Mouse (Mus musculus): ENCODE measurements at regions not wholly inside any gene's neighbourhood (a gene's known extent, or its start where the extent isn't known, plus 50 kb on each side); places are given as distances from the start of the nearest gene placed in this dataset.
A peak's percentile ranks its signal among the peaks of the same experiment; 100 is the strongest.

GRCm38 (mm10) chr2:9078158-9078557, 802.9 kb upstream of the 4930412O13Rik start:
- Histone ChIP-seq H3K9me3 (ENCODE audit: low read length) (no peaks in the 10 kb centered on the region), H3K27me3 (ENCODE audit: insufficient read depth, low read length) (no peaks in the 10 kb centered on the region), H3K27ac (ENCODE audit: low read depth, low read length) (no peak overlapping the region), H3K4me3 (ENCODE audit: low read depth, low read length) (no peak overlapping the region), H3K4me2 (ENCODE audit: low read depth, low read length, poor library complexity, severe bottlenecking) (no peak overlapping the region), H3K9ac (replicated peaks; ENCODE audit: low read length, poor library complexity, severe bottlenecking) (no peak overlapping the region), H3K36me3 (ENCODE audit: insufficient read depth, low read length) (no peaks in the 10 kb centered on the region), H3K4me1 (ENCODE audit: insufficient read depth, low read length) (no peaks in the 10 kb centered on the region)
- WGBS, result 68% methylated on average over 4 of the region's 4 CpGs
- peak; percentile 70 for TF ChIP-seq CTCF (IDR thresholded peaks at IDR 0.05)
- DNase-seq (ENCODE audit: low spot score) (peak; percentile 59), ATAC-seq (ENCODE audit: low FRiP score) (no peak)

GRCm38 (mm10) chr2:9081746-9082145, 799.3 kb upstream of the 4930412O13Rik start:
- Histone ChIP-seq H3K9ac (replicated peaks; ENCODE audit: low read length, poor library complexity, severe bottlenecking) (no peak overlapping the region), H3K36me3 (ENCODE audit: insufficient read depth, low read length) (no peaks in the 10 kb centered on the region), H3K4me2 (ENCODE audit: low read depth, low read length, poor library complexity, severe bottlenecking) (no peak overlapping the region), H3K9me3 (ENCODE audit: low read length) (no peaks in the 10 kb centered on the region), H3K4me3 (ENCODE audit: low read depth, low read length) (no peak overlapping the region), H3K27me3 (ENCODE audit: insufficient read depth, low read length) (no peaks in the 10 kb centered on the region), H3K4me1 (ENCODE audit: insufficient read depth, low read length) (no peaks in the 10 kb centered on the region), H3K27ac (ENCODE audit: low read depth, low read length) (no peak overlapping the region)
- no peak for TF ChIP-seq CTCF (IDR thresholded peaks at IDR 0.05)
- 91% methylated on average over 1 of the region's 1 CpGs for WGBS
- no peak for ATAC-seq (ENCODE audit: low FRiP score)
- DNase-seq (ENCODE audit: low spot score), result no peak

DNA sequence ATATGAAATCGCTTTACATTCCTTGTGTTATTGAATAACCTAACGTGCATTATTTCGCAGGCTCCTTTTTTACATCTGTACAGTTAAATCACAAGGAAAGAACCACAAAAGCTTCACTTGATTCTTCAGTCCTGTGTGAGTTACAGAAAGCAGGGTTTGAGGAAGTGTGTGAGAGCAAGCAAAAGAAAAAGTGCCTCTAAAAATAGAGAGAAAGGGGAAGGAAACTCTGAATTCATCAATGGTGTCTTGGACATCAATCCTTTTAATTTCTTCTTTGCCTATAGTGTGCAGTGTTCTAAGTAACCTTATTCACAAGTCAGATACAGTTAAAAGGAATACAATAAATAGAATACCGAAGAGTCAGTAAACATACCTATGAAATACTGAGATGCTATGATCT, 785.7 kb upstream of the 4930412O13Rik start:
- Histone ChIP-seq H3K4me1 (ENCODE audit: insufficient read depth, low read length) (no peaks in the 10 kb centered on the region), H3K27me3 (ENCODE audit: insufficient read depth, low read length) (no peaks in the 10 kb centered on the region), H3K9me3 (ENCODE audit: low read length) (no peaks in the 10 kb centered on the region), H3K9ac (replicated peaks; ENCODE audit: low read length, poor library complexity, severe bottlenecking) (no peak overlapping the region), H3K36me3 (ENCODE audit: insufficient read depth, low read length) (no peaks in the 10 kb centered on the region), H3K4me2 (ENCODE audit: low read depth, low read length, poor library complexity, severe bottlenecking) (no peak overlapping the region), H3K27ac (ENCODE audit: low read depth, low read length) (no peak overlapping the region), H3K4me3 (ENCODE audit: low read depth, low read length) (no peak overlapping the region)
- ATAC-seq (ENCODE audit: low FRiP score), result no peak
- no peak for DNase-seq (ENCODE audit: low spot score)
- 71% methylated on average over 4 of the region's 4 CpGs for WGBS
- TF ChIP-seq CTCF (IDR thresholded peaks at IDR 0.05), result no peak

DNA sequence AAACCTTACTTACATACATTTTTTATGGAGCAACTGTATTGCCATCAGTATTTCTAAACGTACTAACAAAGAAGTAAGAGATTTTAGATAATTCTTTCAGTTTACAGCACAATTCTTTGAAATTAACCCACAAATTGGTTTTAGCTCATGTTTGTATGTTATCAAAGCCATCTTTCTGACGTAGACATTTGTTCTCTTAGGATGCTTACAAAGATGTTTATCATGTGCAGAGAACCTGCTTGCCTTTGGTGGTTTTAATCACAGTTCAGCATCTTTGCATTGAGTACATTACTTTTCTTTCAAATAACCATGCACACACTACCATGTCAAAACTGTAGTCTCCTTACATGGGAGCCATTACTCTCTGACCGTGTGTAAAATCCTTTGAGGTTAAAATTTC, 764.4 kb upstream of the 4930412O13Rik start:
- TF ChIP-seq CTCF (IDR thresholded peaks at IDR 0.05), result no peak
- 81% methylated on average over 3 of the region's 3 CpGs for WGBS

GRCm38 (mm10) chr2:9117523-9117922, 763.5 kb upstream of the 4930412O13Rik start:
- peak; percentile 3 for DNase-seq (ENCODE audit: low spot score)
- H3K27ac ChIP-seq (ENCODE audit: low read depth, low read length), result no peak overlapping the region
- H3K36me3 ChIP-seq (ENCODE audit: insufficient read depth, low read length), result no peaks in the 10 kb centered on the region
- H3K9me3 ChIP-seq (ENCODE audit: low read length), result no peaks in the 10 kb centered on the region
- no peak overlapping the region for H3K9ac ChIP-seq (replicated peaks; ENCODE audit: low read length, poor library complexity, severe bottlenecking)
- no peaks in the 10 kb centered on the region for H3K27me3 ChIP-seq (ENCODE audit: insufficient read depth, low read length)
- ATAC-seq (ENCODE audit: low FRiP score), result no peak
- no peak for TF ChIP-seq CTCF (IDR thresholded peaks at IDR 0.05)
- H3K4me3 ChIP-seq (ENCODE audit: low read depth, low read length), result no peak overlapping the region
- WGBS, result 48% methylated on average over 5 of the region's 5 CpGs
- no peaks in the 10 kb centered on the region for H3K4me1 ChIP-seq (ENCODE audit: insufficient read depth, low read length)
- H3K4me2 ChIP-seq (ENCODE audit: low read depth, low read length, poor library complexity, severe bottlenecking), result no peak overlapping the region

More for the DNA sequence above, 764.4 kb upstream of the 4930412O13Rik start:
- DNase-seq (ENCODE audit: low spot score), result no peak
- ATAC-seq (ENCODE audit: low FRiP score), result no peak
- Histone ChIP-seq H3K27ac (ENCODE audit: low read depth, low read length) (no peak overlapping the region), H3K9me3 (ENCODE audit: low read length) (no peaks in the 10 kb centered on the region), H3K4me3 (ENCODE audit: low read depth, low read length) (no peak overlapping the region), H3K27me3 (ENCODE audit: insufficient read depth, low read length) (no peaks in the 10 kb centered on the region), H3K9ac (replicated peaks; ENCODE audit: low read length, poor library complexity, severe bottlenecking) (no peak overlapping the region), H3K36me3 (ENCODE audit: insufficient read depth, low read length) (no peaks in the 10 kb centered on the region), H3K4me2 (ENCODE audit: low read depth, low read length, poor library complexity, severe bottlenecking) (no peak overlapping the region), H3K4me1 (ENCODE audit: insufficient read depth, low read length) (no peaks in the 10 kb centered on the region)

DNA sequence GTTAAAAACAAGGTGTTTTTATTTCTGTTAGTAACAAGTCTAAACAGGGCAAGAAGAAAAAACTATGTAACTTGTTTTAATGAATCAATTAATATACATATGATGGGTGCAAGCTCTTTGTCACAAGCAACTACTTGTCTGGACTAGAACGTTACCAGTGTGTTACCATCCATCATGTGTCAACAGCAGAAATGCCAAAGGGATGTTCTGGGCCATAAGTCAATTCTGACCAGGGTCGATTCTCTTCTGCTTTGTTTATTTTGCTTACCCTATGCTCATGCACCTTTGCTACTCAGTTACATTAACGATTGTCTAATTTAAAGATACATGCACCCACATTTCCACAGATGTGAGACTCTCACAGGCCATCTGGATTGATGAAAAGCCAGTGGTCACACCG, 744.1 kb upstream of the 4930412O13Rik start:
- DNase-seq (ENCODE audit: low spot score), result no peak
- ATAC-seq (ENCODE audit: low FRiP score), result no peak; the same call in 1 of the 2 replicates
- H3K9me3 ChIP-seq (ENCODE audit: low read length), result no peaks in the 10 kb centered on the region
- H3K4me2 ChIP-seq (ENCODE audit: low read depth, low read length, poor library complexity, severe bottlenecking), result no peak overlapping the region
- H3K9ac ChIP-seq (replicated peaks; ENCODE audit: low read length, poor library complexity, severe bottlenecking), result no peak overlapping the region
- H3K27me3 ChIP-seq (ENCODE audit: insufficient read depth, low read length), result no peaks in the 10 kb centered on the region
- WGBS, result 61% methylated on average over 4 of the region's 4 CpGs
- no peak overlapping the region for H3K27ac ChIP-seq (ENCODE audit: low read depth, low read length)
- TF ChIP-seq CTCF (IDR thresholded peaks at IDR 0.05), result no peak
- no peaks in the 10 kb centered on the region for H3K36me3 ChIP-seq (ENCODE audit: insufficient read depth, low read length)
- no peak overlapping the region for H3K4me3 ChIP-seq (ENCODE audit: low read depth, low read length)
- no peaks in the 10 kb centered on the region for H3K4me1 ChIP-seq (ENCODE audit: insufficient read depth, low read length)
